Mouse (Mus musculus): Measurements from ENCODE around the gene Olfr32. TPM values are rescaled to one million over a fixed set of nuclear protein-coding genes. Genes with fewer than 3 reads are reported as not detected.
"Not testable (repeated sequence)": the region's sequence is repeated elsewhere in the genome, so short reads cannot be mapped to it uniquely, and the experiment has no call there.

Olfr32 gene
- not detected in 2 replicates for polyA plus RNA-seq (2015; fragmentation: Nextera tagmentation; extraction: Ambion mirVana)

- Histone ChIP-seq H3K4me2 (ENCODE audit: low read depth, low read length) (no peak within 1 kb of the TSS), H3K9ac (ENCODE audit: low read depth, low read length) (no peak within 1 kb of the TSS), H3K9me3 (replicated peaks; ENCODE audit: control insufficient read depth, low read length) (no peaks in the 10 kb centered on the region), H3K27ac (ENCODE audit: low read length) (no peak within 1 kb of the TSS), H3K36me3 (ENCODE audit: control insufficient read depth, insufficient read depth) (no peaks in the 10 kb centered on the region), H3K4me1 (ENCODE audit: control insufficient read depth, low read depth, low read length) (no peaks in the 10 kb centered on the region), H3K27me3 (ENCODE audit: control insufficient read depth, insufficient read depth, low read depth, low read length) (no peaks in the 10 kb centered on the region), H3K4me3 (ENCODE audit: low read depth, low read length) (no peak within 1 kb of the TSS)
- ATAC-seq (ENCODE audit: low read depth), result no peak
Observed at GRCm38 (mm10) chr2:90142196-90142595, at the start of gene Olfr32. Gene Olfr32 (minus strand): TSS chr2:90142296.

GRCm38 (mm10) chr2:90187082-90187481, 45.0 kb upstream of the Olfr32 start:
- WGBS (ENCODE audit: insufficient replicate concordance), result no CpG with 5 or more reads among the region's 5 CpGs
- not testable (repeated sequence) for H3K9me3 ChIP-seq (replicated peaks; ENCODE audit: control insufficient read depth, low read length); H3K36me3 ChIP-seq (ENCODE audit: control insufficient read depth, insufficient read depth); H3K27me3 ChIP-seq (ENCODE audit: control insufficient read depth, insufficient read depth, low read depth, low read length); H3K4me3 ChIP-seq (ENCODE audit: low read depth, low read length); H3K4me1 ChIP-seq (ENCODE audit: control insufficient read depth, low read depth, low read length); H3K9ac ChIP-seq (ENCODE audit: low read depth, low read length); H3K4me2 ChIP-seq (ENCODE audit: low read depth, low read length); H3K27ac ChIP-seq (ENCODE audit: low read length); ATAC-seq (ENCODE audit: low read depth)

- H3K4me3 ChIP-seq (ENCODE audit: low read depth, low read length); H3K27me3 ChIP-seq (ENCODE audit: control insufficient read depth, insufficient read depth, low read depth, low read length); H3K4me2 ChIP-seq (ENCODE audit: low read depth, low read length); H3K9ac ChIP-seq (ENCODE audit: low read depth, low read length); H3K4me1 ChIP-seq (ENCODE audit: control insufficient read depth, low read depth, low read length); ATAC-seq (ENCODE audit: low read depth); H3K27ac ChIP-seq (ENCODE audit: low read length); H3K9me3 ChIP-seq (replicated peaks; ENCODE audit: control insufficient read depth, low read length); H3K36me3 ChIP-seq (ENCODE audit: control insufficient read depth, insufficient read depth): not testable (repeated sequence)
- no CpG with 5 or more reads among the region's 4 CpGs for WGBS (ENCODE audit: insufficient replicate concordance)
Observed at GRCm38 (mm10) chr2:90186082-90186481, 44.0 kb upstream of the Olfr32 start.

GRCm38 (mm10) chr2:90153916-90154315, 11.8 kb upstream of the Olfr32 start:
- no peaks in the 10 kb centered on the region for H3K27me3 ChIP-seq (ENCODE audit: control insufficient read depth, insufficient read depth, low read depth, low read length)
- H3K9ac ChIP-seq (ENCODE audit: low read depth, low read length), result no peak overlapping the region
- no peaks in the 10 kb centered on the region for H3K36me3 ChIP-seq (ENCODE audit: control insufficient read depth, insufficient read depth)
- no peaks in the 10 kb centered on the region for H3K9me3 ChIP-seq (replicated peaks; ENCODE audit: control insufficient read depth, low read length)
- H3K27ac ChIP-seq (ENCODE audit: low read length), result no peak overlapping the region
- H3K4me1 ChIP-seq (ENCODE audit: control insufficient read depth, low read depth, low read length), result no peaks in the 10 kb centered on the region
- WGBS (ENCODE audit: insufficient replicate concordance), result 67% methylated on average over 9 of the region's 9 CpGs
- H3K4me2 ChIP-seq (ENCODE audit: low read depth, low read length), result no peak overlapping the region
- ATAC-seq (ENCODE audit: low read depth), result no peak
- H3K4me3 ChIP-seq (ENCODE audit: low read depth, low read length), result no peak overlapping the region

- WGBS (ENCODE audit: insufficient replicate concordance), result 66% methylated on average over 3 of the region's 3 CpGs
- Histone ChIP-seq H3K4me1 (ENCODE audit: control insufficient read depth, low read depth, low read length) (no peaks in the 10 kb centered on the region), H3K27ac (ENCODE audit: low read length) (no peak within 1 kb of the TSS), H3K9ac (ENCODE audit: low read depth, low read length) (no peak within 1 kb of the TSS), H3K4me3 (ENCODE audit: low read depth, low read length) (no peak within 1 kb of the TSS), H3K27me3 (ENCODE audit: control insufficient read depth, insufficient read depth, low read depth, low read length) (no peaks in the 10 kb centered on the region), H3K4me2 (ENCODE audit: low read depth, low read length) (no peak within 1 kb of the TSS), H3K36me3 (ENCODE audit: control insufficient read depth, insufficient read depth) (no peaks in the 10 kb centered on the region), H3K9me3 (replicated peaks; ENCODE audit: control insufficient read depth, low read length) (no peaks in the 10 kb centered on the region)
- no peak for ATAC-seq (ENCODE audit: low read depth)
Observed at GRCm38 (mm10) chr2:90152991-90153390, 10.9 kb upstream of the Olfr32 start, which contains the start of gene Olfr1270. Gene Olfr1270 (minus strand): TSS chr2:90153091.

- H3K4me3 ChIP-seq (ENCODE audit: low read depth, low read length), result no peak within 1 kb of the TSS
Observed at GRCm38 (mm10) chr2:90121312-90121711, 20.8 kb downstream of the Olfr32 start, which contains the start of gene Olfr1269. Gene Olfr1269 (minus strand): TSS chr2:90121412.

More at GRCm38 (mm10) chr2:90121312-90121711, 20.8 kb downstream of the Olfr32 start, which contains the start of gene Olfr1269:
- no peaks in the 10 kb centered on the region for H3K27me3 ChIP-seq (ENCODE audit: control insufficient read depth, insufficient read depth, low read depth, low read length)
- H3K4me2 ChIP-seq (ENCODE audit: low read depth, low read length), result no peak within 1 kb of the TSS
- ATAC-seq (ENCODE audit: low read depth), result no peak
- H3K9ac ChIP-seq (ENCODE audit: low read depth, low read length), result no peak within 1 kb of the TSS
- H3K4me1 ChIP-seq (ENCODE audit: control insufficient read depth, low read depth, low read length), result no peaks in the 10 kb centered on the region
- H3K36me3 ChIP-seq (ENCODE audit: control insufficient read depth, insufficient read depth), result no peaks in the 10 kb centered on the region
- no peaks in the 10 kb centered on the region for H3K9me3 ChIP-seq (replicated peaks; ENCODE audit: control insufficient read depth, low read length)
- WGBS (ENCODE audit: insufficient replicate concordance), result 54% methylated on average over 1 of the region's 1 CpGs
- no peak within 1 kb of the TSS for H3K27ac ChIP-seq (ENCODE audit: low read length)

Other genes with a start within 250 kb of the Olfr32 start
- gene Olfr1258, start 215.0 kb downstream of the Olfr32 start, polyA plus RNA-seq (2015; fragmentation: Nextera tagmentation; extraction: Ambion mirVana), result not detected in 2 replicates
- not detected in 2 replicates for gene Olfr1259, start 193.6 kb downstream of the Olfr32 start, polyA plus RNA-seq (2015; fragmentation: Nextera tagmentation; extraction: Ambion mirVana)
- not detected in 2 replicates for gene Olfr1260, start 168.0 kb downstream of the Olfr32 start, polyA plus RNA-seq (2015; fragmentation: Nextera tagmentation; extraction: Ambion mirVana)
- not detected in 2 replicates for gene Olfr1261, start 151.1 kb downstream of the Olfr32 start, polyA plus RNA-seq (2015; fragmentation: Nextera tagmentation; extraction: Ambion mirVana)
- not detected in 2 replicates for gene Olfr1262, start 142.2 kb downstream of the Olfr32 start, polyA plus RNA-seq (2015; fragmentation: Nextera tagmentation; extraction: Ambion mirVana)
- gene Olfr1263, start 130.2 kb downstream of the Olfr32 start, polyA plus RNA-seq (2015; fragmentation: Nextera tagmentation; extraction: Ambion mirVana), result not detected in 2 replicates
- not detected in 2 replicates for gene Olfr1264, start 116.7 kb downstream of the Olfr32 start, polyA plus RNA-seq (2015; fragmentation: Nextera tagmentation; extraction: Ambion mirVana)
- gene Olfr1265, start 107.0 kb downstream of the Olfr32 start, polyA plus RNA-seq (2015; fragmentation: Nextera tagmentation; extraction: Ambion mirVana), result not detected in 2 replicates
- gene Olfr140, start 78.7 kb downstream of the Olfr32 start, polyA plus RNA-seq (2015; fragmentation: Nextera tagmentation; extraction: Ambion mirVana), result not detected in 2 replicates
- not detected in 2 replicates for gene Olfr1269, start 20.9 kb downstream of the Olfr32 start, polyA plus RNA-seq (2015; fragmentation: Nextera tagmentation; extraction: Ambion mirVana)
- gene Olfr1270, start 10.8 kb upstream of the Olfr32 start, polyA plus RNA-seq (2015; fragmentation: Nextera tagmentation; extraction: Ambion mirVana), result not detected in 2 replicates
- gene Olfr1506, start 82.2 kb upstream of the Olfr32 start, polyA plus RNA-seq (2015; fragmentation: Nextera tagmentation; extraction: Ambion mirVana), result 0.05 TPM in 1 of 2 replicates, not detected in the other
- gene Olfr142, start 115.3 kb upstream of the Olfr32 start, polyA plus RNA-seq (2015; fragmentation: Nextera tagmentation; extraction: Ambion mirVana), result not detected in 2 replicates
- not detected in 2 replicates for gene Olfr1271, start 128.7 kb upstream of the Olfr32 start, polyA plus RNA-seq (2015; fragmentation: Nextera tagmentation; extraction: Ambion mirVana)
- not detected in 2 replicates for gene Olfr1272, start 150.5 kb upstream of the Olfr32 start, polyA plus RNA-seq (2015; fragmentation: Nextera tagmentation; extraction: Ambion mirVana)
- not detected in 2 replicates for gene Gm13769, start 179.9 kb upstream of the Olfr32 start, polyA plus RNA-seq (2015; fragmentation: Nextera tagmentation; extraction: Ambion mirVana)

Data from liver, embryonic 16.5 days (tissue).